Mouse (Mus musculus): ENCODE results near the gene Senp2. TPM values are rescaled to one million over a fixed set of nuclear protein-coding genes. Genes with fewer than 3 reads are reported as not detected.

Gene Senp2
- polyA plus RNA-seq, 1 experiment from 2014 or later = 29.3 TPM

DNA sequence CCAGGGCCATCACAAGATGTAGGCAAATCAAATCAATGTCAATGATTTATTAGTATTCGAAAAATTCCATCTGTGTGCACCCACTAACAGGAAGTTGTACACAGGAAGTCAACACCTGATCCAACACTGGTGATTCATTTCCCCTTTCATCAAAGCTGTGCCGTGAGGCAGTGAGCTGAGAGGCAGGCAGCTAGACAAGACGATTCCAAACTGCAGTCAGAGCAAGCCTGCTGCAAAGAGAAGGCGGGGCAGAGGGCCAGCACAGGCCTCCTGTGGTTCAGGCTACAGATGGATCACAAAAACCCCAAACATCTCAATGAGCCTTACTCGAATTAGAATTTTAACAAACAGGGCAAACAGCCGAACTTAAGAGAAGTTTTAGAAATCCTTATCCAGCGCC lies 88.4 kb downstream of the Senp2 start:
- Histone ChIP-seq H3K9ac (ENCODE audit: low read length) (no peak overlapping the region; the same call in 1 of the 2 replicates), H3K4me2 (ENCODE audit: low read length) (no peak overlapping the region), H3K9me3 (ENCODE audit: control insufficient read depth, low read length) (no peaks in the 10 kb centered on the region), H3K27me3 (ENCODE audit: control insufficient read depth, insufficient read depth, low read length) (no peaks in the 10 kb centered on the region), H3K4me3 (ENCODE audit: control insufficient read depth in 1 of 2, insufficient read depth in 1 of 2, low read depth in 1 of 2, low read length in 2 of 2) (no peak overlapping the region), H3K36me3 (ENCODE audit: control insufficient read depth, insufficient read depth, low read length) (no peaks in the 10 kb centered on the region), H3K4me1 (ENCODE audit: control insufficient read depth in 2 of 2, insufficient read depth in 2 of 2, low read length in 2 of 2) (peaks cover 3% of the 10 kb centered on the region in 2 experiments; a peak in 1 of 4 replicates), H3K27ac (replicated peaks in 1 of 2; ENCODE audit: control insufficient read depth in 1 of 2, insufficient read depth in 1 of 2, low read depth in 2 of 2, low read length in 2 of 2) (no peak overlapping the region)
- 58% methylated on average over 7 of the region's 7 CpGs for WGBS
- ATAC-seq (ENCODE audit: insufficient number of reproducible peaks, insufficient read depth, low FRiP score, low read depth) = no peak

Other genes starting within 250 kb of the Senp2 start
- 2.8 and 3.1 TPM in 2 replicates for gene Ehhadh, start 221.7 kb upstream of the Senp2 start, polyA plus RNA-seq (2014; fragmentation: Nextera tagmentation; extraction: Ambion mirVana)
- gene Map3k13, start 215.1 kb upstream of the Senp2 start, polyA plus RNA-seq (2014; fragmentation: Nextera tagmentation; extraction: Ambion mirVana) = 0.80 and 0.92 TPM in 2 replicates
- 52.2 and 52.6 TPM in 2 replicates for gene Tmem41a, start 61.9 kb upstream of the Senp2 start, polyA plus RNA-seq (2014; fragmentation: Nextera tagmentation; extraction: Ambion mirVana)
- 0.20 TPM in 1 of 2 replicates, not detected in the other for gene Liph, start 13.8 kb upstream of the Senp2 start, polyA plus RNA-seq (2014; fragmentation: Nextera tagmentation; extraction: Ambion mirVana)
- 45.1 and 47.6 TPM in 2 replicates for gene Igf2bp2, start 153.8 kb downstream of the Senp2 start, polyA plus RNA-seq (2014; fragmentation: Nextera tagmentation; extraction: Ambion mirVana)

Data from heart, embryonic 14.5 days (tissue).